Mouse (Mus musculus) forebrain, postnatal 0 days (tissue): ENCODE measurements at regions not wholly inside any gene's neighbourhood (a gene's known extent, or its start where the extent isn't known, plus 50 kb on each side); places are given as distances from the start of the nearest gene placed in this dataset.

ENCODE experiments used
- ATAC-seq: fragments of 200-750 bp; cut with Nextera tagmentation; 2 replicates; pipeline ENCODE4 v1.8.0; 2017; ENCODE audit warnings: mild to moderate bottlenecking, moderate library complexity
- DNase-seq: peaks from one replicate; pipeline ENCODE4 v3.0.0-alpha.2; 2015
- H3K27ac ChIP-seq: fragments of 300-500 bp; sonication (generic); 2 replicates; pipeline ENCODE4 v1.5.1; 2014; ENCODE audit warnings: low read depth, mild to moderate bottlenecking, antibody characterized with exemption, low read length, moderate library complexity, mixed read lengths
- H3K27me3 ChIP-seq: fragments of 300-500 bp; sonication (generic); 2 replicates; pipeline ENCODE4 v1.6.1; 2014; ENCODE audit warnings: mild to moderate bottlenecking, low read length, mixed read lengths; ENCODE audit not compliant: insufficient read depth
- H3K36me3 ChIP-seq: fragments of 300-500 bp; sonication (generic); 2 replicates; pipeline ENCODE4 v1.6.1; 2014; ENCODE audit warnings: mild to moderate bottlenecking, moderate library complexity; ENCODE audit not compliant: insufficient read depth
- H3K4me1 ChIP-seq: fragments of 300-500 bp; sonication (generic); 2 replicates; pipeline ENCODE4 v1.6.1; 2014; ENCODE audit warnings: antibody characterized with exemption; ENCODE audit not compliant: insufficient read depth
- H3K4me2 ChIP-seq: fragments of 300-500 bp; sonication (generic); 2 replicates; pipeline ENCODE4 v1.6.1; 2014; ENCODE audit warnings: low read depth, mild to moderate bottlenecking, moderate library complexity
- H3K4me3 ChIP-seq: fragments of 300-500 bp; sonication (generic); 2 replicates; pipeline ENCODE4 v1.5.1; 2014; ENCODE audit warnings: low read depth, low read length, mixed read lengths
- H3K9ac ChIP-seq: fragments of 300-500 bp; sonication (generic); 2 replicates; pipeline ENCODE4 v1.6.1; 2014; ENCODE audit warnings: mild to moderate bottlenecking
- H3K9me3 ChIP-seq: fragments of 300-500 bp; sonication (generic); 2 replicates; pipeline ENCODE4 v1.6.1; 2016; ENCODE audit warnings: low read length
- CTCF ChIP-seq: sonication (generic); IDR thresholded peaks from 2 replicates; pipeline ENCODE4 v1.5.1; 2016; ENCODE audit warnings: antibody characterized with exemption, control low read depth, low read depth
- WGBS: fragments of 180-500 bp; shearing (Covaris S2); extraction: QIAGEN DNeasy Blood & Tissue Kit; methylation state at CpG from one replicate; pipeline ENCODE4 v1.1.7; 2014; 5-methylcytosine and 5-hydroxymethylcytosine counted together

GRCm38 (mm10) chr11:31464844-31465243, 95.0 kb upstream of the Stc2 start:
- Histone ChIP-seq H3K4me1 (no peaks in the 10 kb centered on the region), H3K9ac (no peak overlapping the region), H3K4me2 (no peak overlapping the region), H3K4me3 (no peak overlapping the region), H3K27me3 (no peaks in the 10 kb centered on the region), H3K27ac (no peak overlapping the region), H3K9me3 (no peaks in the 10 kb centered on the region), H3K36me3 (no peaks in the 10 kb centered on the region)
- ATAC-seq (no peak), DNase-seq (no peak)
- no peak for TF ChIP-seq CTCF
- WGBS = 96% methylated on average over 1 of the region's 1 CpGs

- Histone ChIP-seq H3K27ac (no peak overlapping the region), H3K4me2 (no peak overlapping the region), H3K36me3 (no peaks in the 10 kb centered on the region), H3K9me3 (no peaks in the 10 kb centered on the region), H3K9ac (no peak overlapping the region), H3K4me1 (no peaks in the 10 kb centered on the region), H3K27me3 (no peaks in the 10 kb centered on the region), H3K4me3 (no peak overlapping the region)
- no peak for DNase-seq
- no peak for ATAC-seq
- no peak for TF ChIP-seq CTCF
Observed at GRCm38 (mm10) chr11:31462440-31462839, 92.6 kb upstream of the Stc2 start.

GRCm38 (mm10) chr11:31461824-31462223, 92.0 kb upstream of the Stc2 start:
- H3K27ac ChIP-seq = no peak overlapping the region
- ATAC-seq (no peak), DNase-seq (no peak)
- no peak overlapping the region for H3K4me3 ChIP-seq
- H3K4me2 ChIP-seq = no peak overlapping the region
- 72% methylated on average over 4 of the region's 4 CpGs for WGBS
- H3K9ac ChIP-seq = no peak overlapping the region
- no peak for TF ChIP-seq CTCF
- no peaks in the 10 kb centered on the region for H3K27me3 ChIP-seq
- H3K9me3 ChIP-seq = no peaks in the 10 kb centered on the region
- no peaks in the 10 kb centered on the region for H3K36me3 ChIP-seq
- no peaks in the 10 kb centered on the region for H3K4me1 ChIP-seq

- Histone ChIP-seq H3K9me3 (no peaks in the 10 kb centered on the region), H3K27me3 (no peaks in the 10 kb centered on the region), H3K4me1 (no peaks in the 10 kb centered on the region), H3K4me2 (no peak overlapping the region), H3K4me3 (no peak overlapping the region), H3K36me3 (no peaks in the 10 kb centered on the region), H3K9ac (no peak overlapping the region), H3K27ac (no peak overlapping the region)
- ATAC-seq (no peak), DNase-seq (no peak)
- WGBS = 65% methylated on average over 3 of the region's 3 CpGs
- no peak for TF ChIP-seq CTCF
Observed at GRCm38 (mm10) chr11:31461348-31461747, 91.5 kb upstream of the Stc2 start.

GRCm38 (mm10) chr11:31427374-31427773, 57.5 kb upstream of the Stc2 start:
- no peak for DNase-seq
- no peak overlapping the region for H3K4me2 ChIP-seq
- H3K27me3 ChIP-seq = no peaks in the 10 kb centered on the region
- no peak overlapping the region for H3K4me3 ChIP-seq
- no peak for TF ChIP-seq CTCF
- H3K36me3 ChIP-seq = no peaks in the 10 kb centered on the region
- H3K27ac ChIP-seq = no peak overlapping the region
- H3K4me1 ChIP-seq = no peaks in the 10 kb centered on the region
- H3K9ac ChIP-seq = no peak overlapping the region
- 88% methylated on average over 2 of the region's 2 CpGs for WGBS
- ATAC-seq = no peak
- H3K9me3 ChIP-seq = no peaks in the 10 kb centered on the region
